Mouse (Mus musculus) erythroblast, embryonic 14.5 days (primary cell): ENCODE data around the gene Ero1lb.

Experiments used
- GATA1 ChIP-seq: IDR thresholded peaks from 2 replicates; pipeline ENCODE4 v1.6.1; 2012; ENCODE audit warnings: low read length, inconsistent platforms, mixed read lengths
- TAL1 ChIP-seq: IDR thresholded peaks from 3 replicates; pipeline ENCODE4 v1.6.1; 2012; ENCODE audit warnings: low read length, inconsistent platforms, mixed read lengths

- TF ChIP-seq GATA1, result no peak
- no peak for TF ChIP-seq TAL1
Measured at GRCm38 (mm10) chr13:12574979-12575536, 9.4 kb downstream of the Ero1lb start.
